Mouse (Mus musculus) embryo, embryonic 10.5 days (tissue): ENCODE data around the gene Pla2g2f.

ENCODE experiments used
- DNase-seq: peaks from one replicate; pipeline ENCODE4 v3.0.0-alpha.2; 2015; ENCODE audit warnings: low spot score

The Pla2g2f gene

DNA sequence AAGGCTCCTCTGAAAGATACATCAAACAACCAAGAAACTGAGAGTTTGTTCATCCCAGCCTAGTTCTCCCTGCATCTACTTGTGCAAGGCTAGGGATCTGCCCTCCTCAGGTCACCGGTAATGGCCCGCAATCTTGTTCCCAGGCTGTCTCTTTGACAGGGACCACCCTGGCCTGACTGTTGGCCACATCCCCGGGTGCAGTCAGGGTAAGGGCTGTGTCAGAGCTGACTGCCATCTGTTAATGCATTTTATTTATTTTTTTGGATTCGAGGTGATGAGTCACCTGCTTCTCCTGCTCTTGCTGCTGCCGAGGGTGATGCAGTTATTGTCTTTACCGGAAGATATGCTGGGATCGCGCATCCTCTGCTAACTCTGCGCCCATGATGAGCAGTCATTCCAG is 40.7 kb downstream of the Pla2g2f start:
- no peak for DNase-seq

- no peak for DNase-seq
Measured at GRCm38 (mm10) chr4:138714186-138714585, 43.2 kb downstream of the Pla2g2f start.

DNA sequence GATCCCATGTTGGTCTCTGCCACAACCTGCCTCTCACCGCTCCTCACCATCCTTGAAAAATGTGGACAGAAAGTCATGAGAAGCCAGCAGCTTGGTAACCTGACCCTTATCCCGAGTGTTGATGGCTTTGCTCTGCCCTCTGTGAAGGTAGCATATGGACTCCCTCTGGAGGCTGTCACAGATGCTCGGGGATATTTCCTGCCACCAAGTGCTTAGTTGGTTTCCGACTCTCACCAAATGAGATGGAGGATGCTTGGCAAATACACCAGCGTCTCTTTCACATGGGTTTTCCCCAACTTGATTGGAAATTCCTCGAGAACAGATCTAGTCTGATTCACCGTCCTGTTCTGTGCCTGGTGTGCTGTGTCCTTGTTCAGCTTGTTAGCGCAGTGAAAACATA is 44.8 kb downstream of the Pla2g2f start:
- DNase-seq, result no peak

GRCm38 (mm10) chr4:138712096-138712495 is 45.3 kb downstream of the Pla2g2f start:
- no peak for DNase-seq

DNA sequence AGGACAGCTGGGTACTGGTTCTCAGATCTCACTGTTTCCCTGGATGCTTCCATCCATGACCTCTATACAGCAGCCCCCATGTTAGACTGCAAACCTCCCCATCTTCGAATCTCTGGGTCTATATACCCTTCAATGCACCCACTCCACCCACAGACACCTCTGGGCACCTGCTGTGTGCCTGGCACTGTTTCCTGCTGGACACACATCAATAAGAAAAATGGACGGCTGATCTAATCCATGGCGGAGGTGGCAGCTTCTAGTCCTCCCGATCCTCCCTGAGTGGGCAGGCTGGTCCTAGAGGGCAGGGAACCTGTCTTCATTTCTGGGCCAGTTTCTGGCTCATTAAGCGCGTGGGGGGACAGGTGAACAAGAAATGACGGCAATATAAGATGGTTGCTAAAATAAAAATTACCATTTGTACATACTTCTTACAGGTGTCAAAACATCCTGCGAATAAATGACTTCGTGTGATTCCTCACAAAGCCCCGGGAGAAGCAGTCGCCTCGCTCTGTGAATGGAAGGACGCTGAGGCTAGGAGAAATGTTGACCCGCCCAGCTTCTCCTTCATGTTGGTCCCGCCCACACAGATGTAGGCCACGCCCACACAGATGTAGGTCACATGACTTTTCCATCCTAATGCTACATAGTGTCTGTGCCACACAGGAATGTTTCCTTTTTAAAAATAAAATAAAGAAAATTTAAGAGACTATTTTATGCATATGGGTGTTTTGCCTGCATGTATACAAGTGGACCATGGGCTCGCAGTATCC is 46.2 kb downstream of the Pla2g2f start:
- no peak for DNase-seq

DNA sequence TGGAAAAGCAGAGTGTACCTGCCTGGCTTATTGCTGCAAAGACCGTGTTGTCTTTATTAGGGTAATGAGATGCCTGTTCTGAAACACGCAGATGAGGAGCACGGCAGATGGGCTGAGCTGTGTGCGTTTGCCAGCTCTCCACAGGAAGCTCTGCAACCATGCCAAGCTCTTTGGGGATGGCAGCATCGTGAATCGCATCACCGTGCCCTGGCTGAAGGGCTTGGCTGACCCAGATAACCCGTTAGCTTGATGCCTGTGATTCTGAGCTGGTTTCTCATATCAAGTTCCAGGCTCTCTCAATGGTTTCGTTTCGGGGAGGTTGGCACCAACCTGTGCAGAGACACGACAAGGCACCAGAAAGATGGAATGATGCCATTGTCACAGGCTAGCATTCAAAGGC is 46.8 kb downstream of the Pla2g2f start:
- no peak for DNase-seq

- DNase-seq, result no peak
Measured at GRCm38 (mm10) chr4:138709944-138710343, 47.5 kb downstream of the Pla2g2f start.

- DNase-seq, result no peak
Measured at GRCm38 (mm10) chr4:138709246-138709645, 48.2 kb downstream of the Pla2g2f start.

GRCm38 (mm10) chr4:138708636-138709035 is 48.8 kb downstream of the Pla2g2f start:
- DNase-seq, result peak; percentile 76

GRCm38 (mm10) chr4:138706620-138707019 is 50.8 kb downstream of the Pla2g2f start:
- DNase-seq, result no peak

DNA sequence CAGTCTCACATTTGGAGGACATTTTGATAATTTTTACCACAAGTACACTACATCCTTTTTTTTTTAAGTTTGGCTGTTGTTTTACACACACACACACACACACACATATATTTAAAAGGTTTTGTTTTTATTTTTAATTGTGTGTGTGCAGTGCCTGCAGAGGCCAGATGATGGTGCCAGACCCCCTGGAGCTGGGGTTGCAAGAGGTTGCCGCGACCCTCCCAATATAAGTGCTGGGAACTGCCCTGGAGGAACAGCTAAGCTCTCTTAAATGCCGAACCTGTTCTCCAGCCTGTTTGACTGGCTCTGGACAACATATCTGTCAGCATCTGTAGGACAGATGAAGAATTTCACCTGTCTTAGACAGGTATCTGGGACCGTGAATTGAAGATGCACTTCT is 53.3 kb downstream of the Pla2g2f start:
- DNase-seq, result no peak

DNA sequence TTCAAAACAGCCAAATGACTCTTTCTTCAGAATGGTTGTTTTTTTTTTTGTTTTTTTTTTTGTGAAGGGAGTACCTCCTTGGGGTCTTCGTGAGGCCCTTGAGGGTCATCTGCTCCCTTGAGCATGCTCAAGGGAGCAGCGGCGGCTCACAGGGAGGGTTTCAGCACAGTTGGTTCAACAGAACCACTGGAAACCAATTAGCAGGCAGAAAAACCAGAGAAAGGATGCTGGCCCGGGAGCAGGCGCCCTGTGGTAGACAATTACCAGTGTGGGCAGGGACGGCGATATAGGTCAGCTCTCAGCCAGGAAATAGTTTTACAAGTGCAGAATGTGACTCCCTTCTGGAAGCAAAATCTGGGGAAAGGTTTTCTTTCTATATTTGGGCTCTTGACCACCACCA is 53.8 kb downstream of the Pla2g2f start:
- DNase-seq, result no peak

- no peak for DNase-seq
Measured at GRCm38 (mm10) chr4:138702528-138702927, 54.9 kb downstream of the Pla2g2f start.

GRCm38 (mm10) chr4:138702031-138702430 is 55.4 kb downstream of the Pla2g2f start:
- no peak for DNase-seq

- DNase-seq, result no peak
Measured at GRCm38 (mm10) chr4:138701111-138701510, 56.3 kb downstream of the Pla2g2f start.
